Mouse (Mus musculus) cerebellum, adult 18-20 months (tissue): Measurements from ENCODE around the gene Umps.

Experiments
- DNase-seq, 2 experiments: peaks; one replicate each; pipeline ENCODE4 v3.0.0; 2021

The Umps gene

DNA sequence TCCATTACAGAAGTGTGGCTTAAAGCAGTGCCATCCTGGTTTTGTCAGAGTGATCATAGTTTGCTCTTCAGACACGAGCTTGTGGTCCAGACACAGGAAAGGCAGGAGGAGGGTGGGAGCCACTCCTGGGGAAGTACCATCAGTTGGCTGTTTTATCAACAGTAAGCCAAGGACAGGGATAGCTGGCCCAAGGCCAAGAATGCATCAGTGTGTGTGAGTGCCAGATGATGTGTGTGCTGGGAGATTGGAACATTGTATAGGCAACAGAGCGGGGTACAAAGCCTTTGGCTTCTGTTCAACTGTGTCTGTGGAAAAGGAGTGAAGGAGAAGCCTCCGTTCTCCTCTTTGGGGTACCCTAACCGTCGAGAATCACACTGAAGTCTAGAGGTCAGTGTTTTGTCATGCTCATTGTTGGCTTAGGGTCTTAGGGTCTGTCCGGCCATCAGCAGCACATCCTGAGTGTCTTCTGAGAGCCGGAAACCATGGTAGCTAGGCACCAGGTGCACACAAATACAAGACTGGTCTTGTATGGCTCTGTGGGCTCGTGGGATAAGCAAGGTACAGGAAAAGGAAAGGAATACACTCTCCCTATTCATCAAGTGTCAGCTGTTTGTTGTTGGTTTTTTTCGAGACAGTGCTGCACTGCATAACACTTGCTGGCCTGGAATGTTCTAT, 37.9 kb downstream of the Umps start:
- no peak for DNase-seq

DNA sequence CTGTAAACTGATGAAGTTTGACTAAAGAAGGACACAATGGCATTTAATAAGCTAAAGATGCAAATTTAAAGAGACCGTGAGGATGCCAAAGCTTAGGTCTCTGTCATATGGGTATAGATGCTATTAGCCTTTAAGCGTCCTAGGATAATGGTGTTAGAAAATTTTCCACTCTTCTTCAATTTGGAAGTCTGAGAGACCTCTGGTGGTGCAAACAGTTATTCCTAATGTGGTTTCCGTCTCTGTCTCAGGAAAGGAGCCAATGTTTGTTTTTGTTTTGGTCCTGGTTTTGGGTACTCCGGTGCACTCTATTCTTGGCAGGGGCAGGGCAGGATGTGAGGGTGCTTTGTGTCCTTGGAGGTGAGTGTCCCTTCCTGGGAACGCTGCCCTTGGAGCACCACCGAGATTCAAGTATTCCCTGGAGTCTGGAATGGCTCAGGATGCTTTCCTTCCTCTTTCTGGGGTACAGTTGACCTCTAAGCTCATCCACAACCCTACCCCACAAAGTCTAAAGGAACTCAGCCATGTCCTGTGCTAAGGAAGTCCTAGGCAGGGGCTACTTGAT, 39.5 kb downstream of the Umps start:
- no peak for DNase-seq

DNA sequence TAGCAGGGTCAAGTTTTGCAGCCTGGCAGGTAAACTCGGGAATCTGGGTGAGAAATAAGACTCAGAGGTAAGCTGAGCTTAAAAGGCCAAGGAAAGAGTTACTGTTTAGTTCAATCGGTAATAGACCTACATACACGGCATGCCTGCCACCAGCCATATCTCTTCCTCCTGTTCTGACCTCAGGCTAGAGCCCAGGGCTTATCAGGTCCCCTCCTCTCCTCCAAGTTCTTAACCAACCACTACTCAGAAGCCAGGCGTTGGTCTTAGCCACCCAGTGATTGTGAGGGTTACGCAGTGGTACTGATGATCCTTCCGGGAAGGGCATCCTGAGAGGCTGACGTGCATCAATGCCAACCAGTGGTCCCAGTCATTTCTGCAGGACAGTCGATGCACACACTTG, 43.1 kb downstream of the Umps start:
- no peak for DNase-seq

DNA sequence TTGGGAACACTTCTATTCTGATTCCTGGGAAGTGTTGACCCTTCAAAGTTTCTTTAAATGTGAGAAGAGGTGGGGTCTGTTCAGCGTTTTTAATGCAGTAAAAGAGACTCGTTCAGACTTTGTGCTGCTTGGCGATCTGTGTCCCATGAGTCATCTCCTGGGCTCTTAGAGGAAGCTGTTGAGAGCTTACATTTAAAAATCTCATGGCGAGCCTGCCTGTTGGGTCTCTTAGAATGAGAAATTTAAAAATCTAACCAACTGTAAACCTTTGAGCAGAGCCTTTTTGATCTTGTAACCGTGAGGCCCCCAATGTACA, 43.9 kb downstream of the Umps start:
- no peak for DNase-seq

DNA sequence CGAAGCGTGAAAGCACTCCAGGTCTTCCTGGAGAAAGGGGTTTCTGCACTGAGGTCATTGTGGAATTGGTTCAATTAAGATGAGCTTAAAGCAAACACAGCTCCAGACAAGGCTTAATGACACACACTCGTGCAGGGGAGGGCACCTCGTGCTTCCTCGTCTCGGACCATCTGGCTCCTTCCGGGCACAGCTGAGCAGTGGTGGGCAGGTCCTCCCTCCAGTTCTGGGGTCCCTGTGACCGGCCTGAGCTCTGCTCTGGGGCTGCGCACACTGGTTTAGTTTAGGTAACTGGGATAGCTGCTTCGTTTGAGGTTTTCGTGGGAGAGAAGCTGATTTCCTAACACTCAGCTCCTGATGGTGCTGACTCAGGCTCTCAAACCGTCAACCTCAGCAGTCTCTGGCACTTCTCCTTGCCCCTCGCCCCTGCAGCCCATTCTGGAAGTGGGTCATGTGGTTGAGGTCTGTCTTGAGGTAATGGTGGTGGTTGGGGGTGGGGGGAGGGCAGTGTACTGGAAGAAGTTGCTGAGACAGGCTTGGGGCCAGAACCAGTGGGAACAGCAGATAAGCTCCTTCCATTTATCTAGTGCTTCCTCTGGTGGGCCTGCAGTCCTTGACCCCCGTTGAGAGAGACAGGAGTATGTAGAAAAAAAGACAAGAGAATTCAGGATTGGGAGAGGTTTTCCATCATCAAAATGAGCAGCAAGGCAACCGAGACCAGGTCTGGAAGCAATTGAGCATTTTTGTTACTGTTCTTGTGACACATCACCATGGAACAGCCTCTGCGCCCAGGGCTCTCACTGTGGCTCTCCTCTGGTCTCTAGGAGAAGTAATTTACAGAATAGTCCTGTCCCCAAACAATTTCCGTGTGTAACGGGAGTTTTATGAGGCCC, 44.5 kb downstream of the Umps start:
- DNase-seq, result peak; percentile 49 to 62

DNA sequence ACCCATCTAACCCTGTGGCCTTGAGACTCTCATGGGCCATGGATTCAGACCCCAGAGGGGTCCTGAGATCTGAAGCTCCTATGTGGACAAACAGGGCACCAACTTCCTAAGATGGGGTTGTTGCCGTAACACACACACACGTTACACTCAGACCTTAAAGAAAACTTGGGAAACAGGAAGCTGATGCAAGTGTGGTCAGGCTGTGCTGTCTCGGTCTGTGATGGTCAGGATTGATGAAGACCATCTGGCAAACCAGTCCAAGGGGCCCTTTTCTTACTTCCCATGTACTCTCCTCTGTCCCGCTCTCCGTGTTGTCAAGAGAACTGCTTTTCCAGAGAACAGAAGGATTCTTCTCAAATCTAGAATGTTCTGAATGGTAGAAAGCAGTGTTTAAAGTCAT, 45.3 kb downstream of the Umps start:
- DNase-seq, result no peak

DNA sequence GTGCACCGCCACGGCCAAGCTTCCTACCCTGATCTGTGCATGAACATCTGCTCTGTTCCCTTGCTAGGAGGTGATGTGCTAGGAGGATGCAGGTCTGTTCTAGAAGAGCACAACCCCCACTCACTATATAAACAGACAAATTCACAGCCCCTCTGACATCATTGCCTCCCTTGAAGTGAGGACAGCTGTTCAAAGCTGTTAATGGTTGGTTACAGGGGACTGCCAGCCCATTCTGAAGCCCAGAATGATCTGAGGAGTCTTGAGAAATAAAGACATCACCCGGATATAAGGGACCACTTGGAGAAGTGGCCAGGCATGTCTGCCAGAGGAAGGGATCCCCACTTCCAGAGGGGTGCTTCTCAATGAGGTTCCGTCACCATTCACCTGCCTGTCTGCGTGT, 48.9 kb downstream of the Umps start:
- no peak for DNase-seq

DNA sequence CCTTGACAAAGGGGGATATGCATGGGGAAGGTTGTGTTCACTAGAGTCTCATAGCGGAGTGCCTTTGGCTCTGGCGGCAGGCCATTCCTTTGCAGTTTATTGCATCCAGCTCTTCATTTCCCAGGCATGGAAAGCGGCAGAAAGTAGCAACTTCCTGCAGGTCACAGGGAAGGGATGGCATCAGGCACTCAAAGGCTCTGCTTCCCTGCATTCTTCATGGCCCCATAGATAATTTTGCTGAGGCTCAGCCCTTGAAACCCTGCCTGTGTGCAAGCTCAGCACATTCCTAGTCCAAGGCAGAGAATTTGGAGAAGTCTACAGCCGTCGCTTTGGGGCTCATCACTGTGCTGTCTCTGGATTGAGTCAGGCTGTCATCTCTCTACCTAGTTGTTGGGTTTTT, 49.4 kb downstream of the Umps start:
- no peak for DNase-seq

DNA sequence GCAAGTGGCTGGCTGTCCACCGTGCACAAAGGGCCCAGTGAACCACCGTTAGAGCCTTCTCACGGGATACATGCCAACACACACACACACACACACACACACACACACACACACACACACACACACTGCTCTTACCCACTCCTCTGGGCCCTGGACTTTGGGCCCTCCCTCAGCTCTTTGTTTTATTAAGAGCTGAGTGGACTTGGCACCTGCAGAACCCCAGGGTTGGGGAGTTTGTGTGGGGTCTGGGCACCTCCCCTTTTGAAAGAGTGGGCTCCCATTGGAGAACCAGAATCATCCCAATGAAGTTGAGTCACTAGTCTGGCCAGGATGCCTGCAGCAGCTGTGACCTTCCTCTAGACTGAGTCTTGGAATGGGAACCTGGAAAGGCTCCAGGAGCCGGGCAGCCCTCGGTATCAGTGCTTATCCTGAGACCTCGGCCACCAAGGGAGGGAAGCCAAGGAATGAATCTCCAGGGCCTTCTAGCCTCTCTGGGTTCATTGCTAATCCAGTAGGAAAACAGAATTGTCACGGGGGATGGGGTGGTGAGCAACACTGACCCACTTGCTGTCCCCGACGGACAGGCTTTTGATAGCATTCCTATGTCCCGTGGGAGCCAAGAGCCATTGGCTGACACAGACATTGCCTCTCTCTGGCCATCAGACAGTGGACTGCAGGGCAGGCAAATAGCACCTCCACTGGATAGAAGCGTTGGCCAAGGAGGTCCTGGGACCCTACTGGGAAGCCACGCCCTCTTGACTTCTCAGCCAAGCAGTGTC, 50.2 kb downstream of the Umps start:
- peak; percentile 55 to 62 for DNase-seq

DNA sequence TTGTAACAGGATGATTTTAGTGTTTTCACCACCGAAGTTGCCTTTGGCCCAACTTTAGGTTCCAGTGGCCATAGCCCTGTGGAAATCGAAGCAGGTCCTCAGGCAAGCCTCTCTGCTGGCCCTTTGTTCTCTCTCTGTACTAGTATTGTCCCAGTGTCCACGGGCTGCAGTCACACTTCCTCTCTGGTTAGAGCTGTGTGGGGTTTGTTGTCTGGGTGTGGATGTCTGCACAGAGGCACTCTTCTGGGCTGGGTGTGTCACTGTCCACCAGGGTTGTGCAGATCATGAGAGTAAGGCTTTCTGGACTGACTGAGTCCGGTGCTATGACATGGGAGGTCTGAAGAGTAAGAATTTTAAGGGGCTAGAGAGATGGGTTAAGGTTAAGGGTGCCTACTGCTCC, 51.8 kb downstream of the Umps start:
- no peak for DNase-seq

DNA sequence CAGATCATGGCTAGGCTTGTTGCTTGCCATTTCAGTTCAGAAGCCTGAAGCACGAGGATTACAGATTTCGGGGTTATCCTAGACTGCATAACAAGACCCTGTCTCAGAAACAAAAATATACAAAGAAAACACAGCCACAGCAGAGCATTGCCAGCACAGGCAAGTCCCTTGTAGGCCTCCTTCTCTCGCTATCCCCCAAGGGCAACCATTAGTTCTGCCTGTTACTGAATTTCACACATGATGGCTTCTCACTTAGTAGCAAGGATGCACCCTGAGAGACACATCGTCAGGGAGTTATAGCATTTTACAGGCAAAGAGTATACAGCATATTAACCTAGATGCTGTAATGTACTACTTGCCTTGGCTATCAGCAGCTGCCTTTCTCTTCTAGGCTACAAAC, 58.6 kb downstream of the Umps start:
- DNase-seq, result no peak
